Mouse (Mus musculus) liver (tissue): ENCODE data around the gene Rhd.

Source experiments
- DNase-seq: peaks from one replicate; pipeline ENCODE4 v3.0.0-alpha.2; 2020; ENCODE audit warnings: mixed read lengths

Rhd gene

DNA sequence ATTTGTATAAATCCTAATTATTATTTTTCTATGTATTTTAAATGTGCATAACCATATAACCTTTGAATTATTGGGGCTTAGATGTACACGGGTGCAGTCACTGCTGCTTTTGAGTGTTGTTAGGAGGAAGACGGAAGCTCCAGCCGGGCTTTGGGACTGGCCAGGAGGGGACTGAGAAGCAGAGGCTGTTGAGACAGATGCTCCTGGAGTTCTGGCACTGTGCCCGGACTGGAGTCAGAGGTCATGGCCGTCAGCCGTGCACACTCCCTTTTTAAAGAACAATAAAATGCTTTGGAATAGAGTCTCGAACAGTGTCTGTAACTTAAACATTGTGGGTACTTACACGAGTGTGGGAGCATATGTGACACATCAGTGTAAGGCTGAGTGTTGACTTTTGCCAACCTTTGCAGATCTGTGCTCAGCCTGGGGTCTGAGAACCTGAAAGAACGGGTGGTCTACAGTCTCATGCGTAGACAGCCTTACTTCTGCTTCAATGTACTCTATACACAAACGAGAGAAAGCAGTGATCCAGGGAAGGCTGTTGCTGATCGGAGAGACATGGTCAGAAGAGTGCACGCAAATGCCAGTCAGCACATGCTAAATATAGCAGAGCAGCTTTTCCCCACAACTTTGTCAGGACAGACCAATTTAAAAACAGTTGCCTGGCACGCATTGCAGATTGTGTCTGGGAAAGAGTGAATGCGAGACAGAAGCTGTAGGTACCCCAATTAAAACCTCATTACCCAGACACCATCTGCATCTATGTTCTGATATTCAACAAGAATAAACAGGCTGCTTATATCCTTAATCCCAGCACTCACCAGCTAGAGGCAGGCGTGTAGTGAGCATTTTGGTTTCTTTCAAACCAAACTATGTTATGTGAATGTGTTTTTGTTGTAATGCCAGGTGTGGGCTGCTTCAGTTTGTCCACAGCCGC is 73.2 kb downstream of the Rhd start:
- peak; percentile 51 for DNase-seq

DNA sequence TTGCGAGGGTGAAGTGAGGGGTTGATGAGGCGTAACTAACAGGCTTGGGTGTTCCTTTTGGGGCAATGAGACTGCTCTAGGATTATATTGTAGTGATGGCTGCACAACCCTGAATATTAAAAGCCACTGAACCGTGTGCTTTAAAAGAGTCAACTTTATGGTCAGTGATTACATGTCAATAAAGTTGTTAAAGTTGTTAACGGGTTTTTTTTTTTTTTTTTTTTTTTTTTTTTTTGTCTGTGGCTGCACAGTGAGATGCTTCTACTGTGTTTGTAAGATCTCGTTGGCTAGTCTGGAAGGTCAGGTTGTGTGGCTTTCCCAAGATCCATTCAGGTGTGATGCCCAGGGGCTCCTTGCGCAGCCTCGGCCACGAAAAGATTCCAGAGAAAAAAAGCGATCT is 75.6 kb downstream of the Rhd start:
- DNase-seq = no peak

DNA sequence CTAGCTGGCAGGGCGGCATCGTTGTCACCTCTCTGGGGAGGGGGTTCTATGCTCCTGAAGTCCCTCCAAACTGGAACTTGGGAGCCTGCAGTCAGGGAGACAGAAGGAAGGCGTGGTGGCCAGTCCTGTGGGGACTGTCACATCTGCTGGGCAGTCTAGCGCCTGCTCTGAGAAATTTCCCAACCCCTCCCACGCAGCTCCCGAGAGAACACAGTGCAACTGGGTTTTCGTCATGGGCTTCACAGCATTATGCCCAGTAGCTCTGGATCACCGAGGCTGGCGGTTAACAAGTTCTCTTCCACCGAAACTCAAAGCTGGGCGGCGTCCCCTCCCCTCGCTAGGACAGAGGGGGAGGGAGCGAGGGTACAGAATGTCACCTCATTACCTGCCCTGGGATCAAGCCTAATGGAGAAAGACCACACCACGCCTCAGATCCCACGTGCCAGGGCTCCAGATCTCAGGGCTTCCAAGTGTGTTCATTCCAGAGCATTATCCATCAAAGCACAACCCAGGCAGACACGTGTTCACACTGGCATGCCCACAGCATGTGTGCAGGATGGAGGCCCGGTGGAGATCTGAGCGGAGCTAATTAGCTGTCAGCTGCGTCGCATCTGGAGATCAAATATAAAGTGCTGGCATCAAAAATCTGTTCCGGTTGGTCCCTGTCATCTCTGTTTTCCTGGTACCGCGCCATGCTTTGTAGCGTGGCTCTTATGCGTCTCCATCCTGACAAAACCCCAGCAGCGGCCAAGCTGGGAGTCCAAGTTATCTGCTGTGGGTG is 79.6 kb downstream of the Rhd start:
- DNase-seq = no peak
